Mouse (Mus musculus) inflammation-experienced regulatory T-cells, adult 6 months (primary cell): ENCODE measurements around the gene Agap2. TPM values are rescaled to one million over a fixed set of nuclear protein-coding genes. Genes with fewer than 3 reads are reported as not detected.
A peak's percentile ranks its signal among the peaks of the same experiment; 100 is the strongest.

ENCODE experiments used
- ATAC-seq: one replicate; pipeline ENCODE4 v1.8.0; 2017
- polyA plus RNA-seq, 3 experiments: library from polyadenylated mRNA; unstranded; fragments of 100-300 nt; shearing (Covaris generic); gene quantifications; one replicate each; pipeline ENCODE4 v1.2.1; 2017

Gene Agap2
- polyA plus RNA-seq, 3 experiments from 2014 or later: 25.9 to 32.1 (median 31.2) TPM

- no peak for ATAC-seq
Measured at GRCm38 (mm10) chr10:127137896-127138295, 62.8 kb downstream of the Agap2 start.

GRCm38 (mm10) chr10:127138328-127139141 lies 63.5 kb downstream of the Agap2 start:
- ATAC-seq: no peak

- ATAC-seq: peak; percentile 28
Measured at GRCm38 (mm10) chr10:127140971-127141370, 65.9 kb downstream of the Agap2 start.

- peak; percentile 74 for ATAC-seq
Measured at GRCm38 (mm10) chr10:127141500-127141899, 66.4 kb downstream of the Agap2 start.

Other genes with a start within 250 kb of the Agap2 start
- 1 to 10 TPM; 3.4 to 7.5 (median 5.1) TPM for gene Atp23, start 173.9 kb upstream of the Agap2 start, polyA plus RNA-seq
- gene Ctdsp2, start 96.6 kb upstream of the Agap2 start, polyA plus RNA-seq: 10 to 100 TPM; 26.2 to 47.1 (median 38.5) TPM
- gene Avil, start 74.6 kb upstream of the Agap2 start, polyA plus RNA-seq: under 1 TPM in 2 of 3 experiments, not detected in 1; 0.11 to 0.36 TPM
- 10 to 100 TPM; 40.0 to 50.0 (median 48.3) TPM for gene Tsfm, start 44.4 kb upstream of the Agap2 start, polyA plus RNA-seq
- 10 to 100 TPM; 10.8 to 37.6 (median 28.4) TPM for gene Mettl1, start 33.9 kb upstream of the Agap2 start, polyA plus RNA-seq
- gene Eef1akmt3, start 33.8 kb upstream of the Agap2 start, polyA plus RNA-seq: under 1 TPM in 1 of 3 experiments, not detected in 2; 0.46 TPM
- not detected for gene Cyp27b1, start 27.0 kb upstream of the Agap2 start, polyA plus RNA-seq
- under 1 TPM; 0.35 to 0.84 (median 0.72) TPM for gene March9, start 15.1 kb upstream of the Agap2 start, polyA plus RNA-seq
- gene Cdk4, start 11.8 kb upstream of the Agap2 start, polyA plus RNA-seq: 100 to 1,000 TPM; 284 to 347 (median 295) TPM
- 100 to 1,000 TPM in 2 of 3 experiments, 10 to 100 TPM in 1; 97.8 to 134 (median 127) TPM for gene Tspan31, start 5.0 kb upstream of the Agap2 start, polyA plus RNA-seq
- 10 to 100 TPM; 61.9 to 81.5 (median 75.8) TPM for gene Os9, start 45.8 kb downstream of the Agap2 start, polyA plus RNA-seq
- gene B4galnt1, start 89.9 kb downstream of the Agap2 start, polyA plus RNA-seq: 100 to 1,000 TPM; 181 to 204 (median 188) TPM
- gene Slc26a10, start 105.4 kb downstream of the Agap2 start, polyA plus RNA-seq: 1 to 10 TPM; 3.2 to 4.3 (median 3.2) TPM
- gene Arhgef25, start 114.8 kb downstream of the Agap2 start, polyA plus RNA-seq: under 1 TPM in 1 of 3 experiments, not detected in 2; 0.20 TPM
- gene Dtx3, start 120.4 kb downstream of the Agap2 start, polyA plus RNA-seq: 10 to 100 TPM; 35.2 to 56.0 (median 47.0) TPM
- 10 to 100 TPM; 25.7 to 32.1 (median 26.0) TPM for gene Pip4k2c, start 136.3 kb downstream of the Agap2 start, polyA plus RNA-seq
- gene Kif5a, start 188.1 kb downstream of the Agap2 start, polyA plus RNA-seq: under 1 TPM in 2 of 3 experiments, not detected in 1; 0.16 to 0.19 TPM
- gene Dctn2, start 191.1 kb downstream of the Agap2 start, polyA plus RNA-seq: 10 to 100 TPM; 54.0 to 61.1 (median 56.9) TPM
- gene Mbd6, start 213.7 kb downstream of the Agap2 start, polyA plus RNA-seq: 10 to 100 TPM in 1 of 3 experiments, 1 to 10 TPM in 2; 4.0 to 11.8 (median 6.4) TPM
- 10 to 100 TPM; 20.7 to 28.9 (median 21.3) TPM for gene Mars, start 236.5 kb downstream of the Agap2 start, polyA plus RNA-seq
- gene Arhgap9, start 246.7 kb downstream of the Agap2 start, polyA plus RNA-seq: 100 to 1,000 TPM in 2 of 3 experiments, 10 to 100 TPM in 1; 91.9 to 112 (median 108) TPM